Mouse (Mus musculus) liver, embryonic 13.5 days (tissue): ENCODE results near the gene Smox. TPM values are rescaled to one million over a fixed set of nuclear protein-coding genes. Genes with fewer than 3 reads are reported as not detected.

Experiments
- ATAC-seq: fragments of 200-750 bp; cut with Nextera tagmentation; 2 replicates; pipeline ENCODE4 v1.8.0; 2017; ENCODE audit warnings: low read depth, mild to moderate bottlenecking, moderate number of reproducible peaks, moderate library complexity
- DNase-seq: peaks from one replicate; pipeline ENCODE4 v3.0.0; 2022
- H3K27ac ChIP-seq: fragments of 300-500 bp; sonication (generic); 2 replicates; pipeline ENCODE4 v1.5.1; 2015; ENCODE audit warnings: moderate library complexity, mild to moderate bottlenecking, inconsistent platforms
- H3K27me3 ChIP-seq: fragments of 300-500 bp; sonication (generic); 2 replicates; pipeline ENCODE4 v1.6.1; 2015; ENCODE audit warnings: mild to moderate bottlenecking, inconsistent platforms
- H3K36me3 ChIP-seq: fragments of 300-500 bp; sonication (generic); 2 replicates; pipeline ENCODE4 v1.6.1; 2015; ENCODE audit warnings: mild to moderate bottlenecking, inconsistent platforms
- H3K4me1 ChIP-seq: fragments of 300-500 bp; sonication (generic); replicated peaks from 2 replicates; pipeline ENCODE4 v1.6.1; 2015; ENCODE audit warnings: inconsistent platforms
- H3K4me2 ChIP-seq: fragments of 300-500 bp; sonication (generic); 2 replicates; pipeline ENCODE4 v1.6.1; 2015; ENCODE audit warnings: inconsistent platforms, mild to moderate bottlenecking, moderate library complexity
- H3K4me3 ChIP-seq: fragments of 300-500 bp; sonication (generic); replicated peaks from 2 replicates; pipeline ENCODE4 v1.5.1; 2015; ENCODE audit warnings: mild to moderate bottlenecking, inconsistent platforms
- H3K9ac ChIP-seq: fragments of 300-500 bp; sonication (generic); 2 replicates; pipeline ENCODE4 v1.6.1; 2015; ENCODE audit warnings: mild to moderate bottlenecking, inconsistent platforms
- H3K9me3 ChIP-seq: fragments of 300-500 bp; sonication (generic); replicated peaks from 2 replicates; pipeline ENCODE4 v1.6.1; 2016; ENCODE audit warnings: inconsistent platforms
- WGBS: fragments of 180-500 bp; shearing (Covaris S2); methylation state at CpG from one replicate; pipeline ENCODE4 v1.1.7; 2015; ENCODE audit not compliant: insufficient replicate concordance; 5-methylcytosine and 5-hydroxymethylcytosine counted together
- polyA plus RNA-seq: library from polyadenylated mRNA; unstranded; fragments of >200 nt; fragmentation: Nextera tagmentation; extraction: Ambion mirVana; gene quantifications from 2 replicates; pipeline ENCODE4 v1.2.1, GENCODE M21; 2015

Smox gene
- polyA plus RNA-seq, result 109 and 113 TPM in 2 replicates

DNA sequence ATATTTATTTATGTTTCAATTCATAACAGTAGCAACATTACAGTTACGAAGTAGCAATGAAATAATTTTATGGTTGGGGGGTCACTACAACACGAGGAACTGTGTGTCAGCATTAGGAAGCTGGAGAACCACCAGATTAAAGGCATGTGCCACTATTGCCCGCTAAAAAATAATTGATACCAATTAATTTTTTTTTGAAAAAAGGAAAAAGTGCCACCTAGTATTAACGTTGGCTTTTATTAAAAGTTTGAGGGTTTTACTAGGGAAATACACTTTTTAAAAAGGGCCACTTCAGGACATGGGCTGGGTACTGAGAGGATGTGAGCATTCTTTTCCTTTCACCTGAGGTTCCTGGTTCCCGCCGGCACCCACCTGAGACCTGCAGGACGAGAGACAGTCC, at the start of gene Smox:
Gene Smox, plus strand, starts transcription at position 301 of the 400 bp plus-strand sequence.
- Histone ChIP-seq H3K27me3 (peaks cover 5% of the 10 kb centered on the region), H3K36me3 (no peaks in the 10 kb centered on the region), H3K9ac (peak within 1 kb of the TSS; percentile 100), H3K27ac (peak within 1 kb of the TSS; percentile 98), H3K4me3 (peak within 1 kb of the TSS; percentile 99), H3K9me3 (no peaks in the 10 kb centered on the region), H3K4me2 (peak within 1 kb of the TSS; percentile 85), H3K4me1 (peaks cover 67% of the 10 kb centered on the region)
- 20% methylated on average over 7 of the region's 7 CpGs for WGBS
- ATAC-seq (no peak), DNase-seq (no peak)

DNA sequence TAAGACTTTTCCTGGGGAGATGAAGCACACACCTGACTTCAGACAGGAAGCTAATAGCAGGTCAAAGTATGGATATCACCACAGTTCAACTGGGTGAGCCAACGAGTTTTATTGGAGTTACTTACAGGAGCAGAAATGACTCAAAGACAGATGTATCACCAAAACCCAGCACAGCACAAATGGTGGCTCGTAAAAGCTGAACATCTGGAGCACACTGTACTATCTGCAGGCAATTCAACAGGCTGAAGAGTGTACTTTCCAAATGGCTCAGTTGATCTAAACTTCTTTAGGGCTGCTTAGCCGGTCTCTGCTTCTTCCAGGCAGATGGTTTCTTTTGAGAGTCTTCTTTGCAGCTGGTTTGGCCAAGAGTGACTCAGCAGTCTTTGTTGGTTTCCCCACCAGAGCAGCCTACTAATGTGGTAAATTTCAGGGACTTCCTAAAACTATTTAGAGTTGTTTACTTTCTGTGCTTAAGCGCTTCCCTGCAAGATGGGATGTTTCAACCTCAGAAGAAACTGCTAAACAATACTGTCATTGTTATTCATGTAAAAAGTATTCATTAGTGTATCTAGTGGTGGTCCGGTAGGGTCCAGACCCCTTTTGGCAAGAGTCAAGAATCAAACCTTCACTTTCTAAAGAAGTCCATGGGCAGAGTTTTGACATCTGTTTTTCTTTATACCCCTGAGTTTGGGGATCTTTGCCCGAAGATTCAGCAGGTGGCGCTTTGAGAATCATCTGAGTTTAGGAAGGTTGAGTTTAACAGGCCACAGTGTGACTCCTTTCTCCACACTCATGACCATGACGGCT, 48.0 kb upstream of the Smox start:
- Histone ChIP-seq H3K4me1 (no peaks in the 10 kb centered on the region; the same call in 1 of the 2 replicates), H3K27ac (no peak overlapping the region), H3K27me3 (no peaks in the 10 kb centered on the region), H3K36me3 (no peaks in the 10 kb centered on the region), H3K9ac (no peak overlapping the region), H3K4me3 (no peak overlapping the region), H3K4me2 (no peak overlapping the region), H3K9me3 (no peaks in the 10 kb centered on the region)
- ATAC-seq (no peak), DNase-seq (no peak)
- 72% methylated on average over 8 of the region's 8 CpGs for WGBS

DNA sequence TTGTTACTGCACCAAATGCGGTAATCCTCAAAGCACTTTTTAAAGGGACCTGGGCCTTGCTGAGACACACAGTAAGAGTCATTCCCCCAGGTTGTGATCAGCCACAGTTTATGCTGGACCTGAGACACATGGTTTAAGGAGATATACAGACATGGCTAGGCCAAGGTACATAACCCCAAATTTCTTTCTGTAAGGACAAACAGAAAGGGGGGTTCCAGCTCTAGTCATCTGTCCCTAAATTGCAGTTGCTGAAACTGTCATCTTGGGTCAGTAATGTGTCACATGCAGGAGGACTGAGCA, 47.5 kb upstream of the Smox start:
- Histone ChIP-seq H3K4me1 (no peaks in the 10 kb centered on the region; the same call in 1 of the 2 replicates), H3K36me3 (no peaks in the 10 kb centered on the region), H3K9ac (no peak overlapping the region), H3K4me2 (no peak overlapping the region), H3K27ac (no peak overlapping the region), H3K4me3 (no peak overlapping the region), H3K27me3 (no peaks in the 10 kb centered on the region), H3K9me3 (no peaks in the 10 kb centered on the region)
- WGBS, result 74% methylated on average over 1 of the region's 1 CpGs
- DNase-seq (no peak), ATAC-seq (no peak)

DNA sequence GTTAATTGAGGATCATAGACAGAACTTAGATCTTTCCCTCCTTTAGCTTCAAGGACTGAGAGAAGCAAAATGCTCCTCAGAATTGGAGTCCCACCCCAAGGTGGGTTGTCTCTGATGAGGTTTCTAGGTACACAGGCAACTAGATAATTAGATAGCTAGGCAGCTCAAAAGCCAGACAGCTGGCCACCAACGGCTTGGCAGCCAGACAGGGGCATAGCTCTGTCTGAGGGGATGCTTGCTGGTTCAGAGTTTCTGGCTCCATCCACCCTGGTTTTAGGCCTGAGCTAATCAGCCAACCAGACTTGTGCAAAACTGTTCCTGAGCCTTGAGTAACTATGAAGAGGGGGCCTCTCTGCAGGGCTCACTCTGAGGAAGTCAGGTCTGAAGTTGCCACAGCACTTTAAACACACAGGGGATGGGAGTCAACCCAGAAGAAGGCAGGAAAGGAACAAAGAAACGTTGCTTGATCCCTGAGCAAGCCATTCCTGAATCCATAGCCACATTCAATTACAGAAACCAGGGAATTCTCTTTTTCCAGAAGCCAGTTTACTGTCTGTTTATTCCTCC, 44.8 kb upstream of the Smox start:
- Histone ChIP-seq H3K36me3 (no peaks in the 10 kb centered on the region), H3K27me3 (no peaks in the 10 kb centered on the region), H3K9ac (no peak overlapping the region), H3K9me3 (no peaks in the 10 kb centered on the region), H3K4me3 (no peak overlapping the region), H3K4me1 (peaks cover 10% of the 10 kb centered on the region), H3K4me2 (no peak overlapping the region), H3K27ac (no peak overlapping the region)
- WGBS, result 31% methylated on average over 2 of the region's 2 CpGs
- ATAC-seq (no peak), DNase-seq (no peak)

- Histone ChIP-seq H3K27me3 (no peaks in the 10 kb centered on the region), H3K9ac (0 out of 2 replicates have a peak overlapping the region, but pooled peaks have one; percentile 15), H3K9me3 (no peaks in the 10 kb centered on the region), H3K4me3 (no peak overlapping the region), H3K36me3 (no peaks in the 10 kb centered on the region), H3K4me2 (no peak overlapping the region), H3K27ac (no peak overlapping the region), H3K4me1 (peaks cover 14% of the 10 kb centered on the region)
- no peak for DNase-seq
- 72% methylated on average over 8 of the region's 8 CpGs for WGBS
- ATAC-seq, result no peak
These were observed 43.5 kb upstream of the Smox start for GRCm38 (mm10) chr2:131447566-131448330.

- no peak for DNase-seq
- ATAC-seq, result no peak
- H3K27ac ChIP-seq, result no peak overlapping the region
- H3K9ac ChIP-seq, result no peak overlapping the region
- H3K9me3 ChIP-seq, result no peaks in the 10 kb centered on the region
- peaks cover 20% of the 10 kb centered on the region for H3K4me1 ChIP-seq
- no peaks in the 10 kb centered on the region for H3K27me3 ChIP-seq
- no peak overlapping the region for H3K4me2 ChIP-seq
- no peak overlapping the region for H3K4me3 ChIP-seq
- H3K36me3 ChIP-seq, result no peaks in the 10 kb centered on the region
These were observed 42.9 kb upstream of the Smox start for GRCm38 (mm10) chr2:131448353-131448752.

DNA sequence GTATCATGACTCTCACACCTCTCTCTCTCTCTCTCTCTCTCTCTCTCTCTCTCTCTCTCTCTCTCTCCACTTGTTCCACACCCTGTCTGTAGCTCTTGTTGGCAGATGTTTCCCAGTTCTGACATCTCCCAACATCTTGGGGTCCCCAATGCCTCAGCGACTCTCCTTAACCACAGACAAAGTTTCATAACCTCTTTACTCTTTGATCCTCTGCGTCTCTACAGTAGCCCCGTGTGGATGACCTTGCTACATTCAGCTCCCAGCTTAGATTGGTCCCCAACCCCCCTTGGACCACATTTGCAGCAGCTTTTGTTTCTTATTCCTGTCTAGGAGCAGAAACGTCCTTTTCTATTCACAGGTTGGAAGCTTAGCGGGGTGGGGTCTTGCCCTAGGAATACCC, 41.6 kb upstream of the Smox start:
- H3K4me3 ChIP-seq, result no peak overlapping the region
- H3K4me2 ChIP-seq, result no peak overlapping the region
- no peak overlapping the region for H3K27ac ChIP-seq
- ATAC-seq, result no peak
- DNase-seq, result no peak
- WGBS, result 47% methylated on average over 5 of the region's 5 CpGs
- no peaks in the 10 kb centered on the region for H3K27me3 ChIP-seq
- H3K9me3 ChIP-seq, result no peaks in the 10 kb centered on the region
- no peak overlapping the region for H3K9ac ChIP-seq
- no peaks in the 10 kb centered on the region for H3K36me3 ChIP-seq
- peaks cover 30% of the 10 kb centered on the region for H3K4me1 ChIP-seq

DNA sequence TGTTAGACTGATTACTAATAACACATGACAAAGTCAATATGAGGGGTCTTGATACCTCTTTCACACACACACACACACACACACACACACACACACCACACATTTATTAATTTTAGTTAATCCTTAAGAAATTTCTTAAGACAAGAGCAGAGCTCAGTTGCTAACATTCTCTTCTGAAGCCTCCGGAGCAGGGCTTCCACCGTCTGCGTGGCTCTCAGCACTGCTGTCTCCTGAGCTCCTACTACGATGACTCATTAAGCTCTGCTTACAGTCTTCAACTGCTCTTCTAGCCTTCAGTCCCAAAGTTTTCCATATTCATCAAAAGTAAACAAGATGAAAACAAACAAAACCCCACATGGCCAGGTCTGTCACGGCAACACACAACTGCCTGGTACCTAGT, 40.8 kb upstream of the Smox start:
- 77% methylated on average over 5 of the region's 5 CpGs for WGBS

GRCm38 (mm10) chr2:131457728-131458127, 33.6 kb upstream of the Smox start:
- Histone ChIP-seq H3K4me3 (no peak overlapping the region), H3K27ac (no peak overlapping the region), H3K4me1 (peaks cover 20% of the 10 kb centered on the region), H3K27me3 (no peaks in the 10 kb centered on the region), H3K4me2 (no peak overlapping the region), H3K9me3 (no peaks in the 10 kb centered on the region), H3K9ac (no peak overlapping the region), H3K36me3 (no peaks in the 10 kb centered on the region)
- 67% methylated on average over 7 of the region's 7 CpGs for WGBS
- DNase-seq, result no peak
- ATAC-seq, result no peak

More for the DNA sequence above, 40.8 kb upstream of the Smox start:
- no peak for DNase-seq
- H3K27ac ChIP-seq, result no peak overlapping the region
- no peaks in the 10 kb centered on the region for H3K36me3 ChIP-seq
- H3K4me3 ChIP-seq, result no peak overlapping the region
- no peak overlapping the region for H3K9ac ChIP-seq
- no peak for ATAC-seq
- H3K9me3 ChIP-seq, result no peaks in the 10 kb centered on the region
- H3K4me1 ChIP-seq, result peaks cover 35% of the 10 kb centered on the region
- H3K27me3 ChIP-seq, result no peaks in the 10 kb centered on the region
- H3K4me2 ChIP-seq, result no peak overlapping the region

DNA sequence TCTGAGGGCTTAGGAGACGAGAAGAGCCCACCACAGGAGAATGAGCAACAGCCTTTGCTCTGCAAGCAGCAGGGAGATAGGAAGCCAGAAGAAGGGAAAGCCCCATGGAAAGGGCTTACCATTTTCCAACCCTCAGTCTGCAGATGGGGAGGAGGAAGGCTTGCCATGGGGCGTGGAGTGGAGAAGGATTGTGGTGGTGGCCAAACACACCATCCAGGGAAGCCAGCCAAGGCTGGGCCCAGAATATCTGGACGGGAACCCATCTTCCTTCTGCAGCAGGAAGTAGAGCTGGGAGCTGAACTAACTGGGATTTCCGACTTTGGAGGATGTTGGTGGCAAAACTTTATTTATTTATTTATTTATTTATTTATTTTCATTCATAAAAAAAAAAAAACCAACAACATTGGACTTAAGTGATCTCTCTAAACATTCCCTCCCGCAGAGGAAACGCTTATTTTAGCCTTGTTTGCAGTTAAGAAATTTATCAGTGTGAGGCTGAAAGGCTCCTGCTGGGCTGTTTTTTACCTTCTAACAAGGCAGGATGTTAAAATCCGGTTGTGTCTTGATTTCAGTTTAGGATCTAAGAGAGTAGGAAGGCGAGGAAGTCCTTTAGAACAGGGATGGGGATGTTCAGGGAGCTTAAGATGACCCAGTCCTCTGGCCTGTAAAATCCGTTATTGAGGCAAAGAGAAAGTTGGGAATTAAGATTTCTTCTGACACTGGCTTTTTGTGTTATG, 30.2 kb upstream of the Smox start:
- WGBS, result 51% methylated on average over 9 of the region's 9 CpGs
- Histone ChIP-seq H3K36me3 (no peaks in the 10 kb centered on the region), H3K27ac (no peak overlapping the region), H3K4me2 (no peak overlapping the region), H3K4me3 (no peak overlapping the region), H3K27me3 (no peaks in the 10 kb centered on the region), H3K9me3 (no peaks in the 10 kb centered on the region), H3K4me1 (no peaks in the 10 kb centered on the region), H3K9ac (no peak overlapping the region)
- DNase-seq, result no peak
- ATAC-seq, result no peak

DNA sequence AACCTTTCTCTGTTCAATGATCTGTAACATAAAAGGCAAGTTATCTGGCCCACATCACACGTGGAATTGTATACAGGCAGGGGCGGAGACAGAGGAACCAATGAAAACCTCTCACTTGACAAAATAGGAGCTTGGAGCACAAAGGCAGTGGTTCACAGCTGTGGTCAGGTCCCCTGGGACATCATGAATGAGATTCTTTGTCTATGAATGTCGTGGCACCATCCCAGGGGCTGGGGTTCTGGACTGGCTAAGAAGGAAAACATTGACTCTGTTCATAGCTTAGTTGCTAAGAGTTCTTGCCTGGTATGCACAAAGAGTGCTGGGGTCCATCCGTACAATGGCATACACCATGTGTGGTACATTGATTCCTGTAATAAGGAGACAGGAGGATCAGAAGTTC, 28.3 kb upstream of the Smox start:
- DNase-seq (no peak), ATAC-seq (no peak)
- H3K9me3 ChIP-seq, result no peaks in the 10 kb centered on the region
- H3K4me1 ChIP-seq, result no peaks in the 10 kb centered on the region
- H3K4me2 ChIP-seq, result no peak overlapping the region
- H3K27ac ChIP-seq, result no peak overlapping the region
- H3K36me3 ChIP-seq, result no peaks in the 10 kb centered on the region
- no peak overlapping the region for H3K9ac ChIP-seq
- H3K27me3 ChIP-seq, result no peaks in the 10 kb centered on the region
- WGBS, result 66% methylated on average over 4 of the region's 4 CpGs
- no peak overlapping the region for H3K4me3 ChIP-seq
